In genomic region chr6:58330686-58331085, GRCm38 (mm10) we compare ENCODE assay signal across 38 mouse cellular contexts. TPM values are rescaled to one million over a fixed set of nuclear protein-coding genes. Genes with fewer than 3 reads are reported as not detected.
"Had no signal": no experiment of that assay in that cellular context is flagged by ENCODE, and none has a peak within 500 bp of the region (broad histone marks: within the 10 kb centered on the region; RNA-seq: fewer than 3 reads in every experiment).

No protein-coding gene starts in this region.

RNA-seq across cellular contexts. Expression of gene Vmn1r29, which starts 29.3 kb away (rescaled TPM):
- total RNA-seq: gastrocnemius, adult 18-20 months; gastrocnemius, adult 8-10 months; gastrocnemius, postnatal 25 days; gastrocnemius, postnatal 4 days; granulocyte monocyte progenitor cell, adult 5-6 weeks; heart, adult 18-20 months; heart, adult 8-10 months; heart, postnatal 10 days; heart, postnatal 25 days; hematopoietic stem cell, adult 5-6 weeks; hindbrain, postnatal 0 days; layer of hippocampus, adult 18-20 months; layer of hippocampus, adult 8-10 months; layer of hippocampus, postnatal 14 days; layer of hippocampus, postnatal 36 days; left cerebral cortex, adult 18-20 months; left cerebral cortex, postnatal 10 days; left cerebral cortex, postnatal 25 days; left cerebral cortex, postnatal 4 days; liver, adult 2 months had no signal
- polyA plus RNA-seq: heart, embryonic 10.5 days; heart, embryonic 12.5 days; heart, embryonic 14.5 days; heart, embryonic 16.5 days; hindbrain, embryonic 11.5 days; hindbrain, embryonic 13.5 days; hindbrain, embryonic 15.5 days; hindbrain, postnatal 0 days; intestine, embryonic 14.5 days; intestine, embryonic 16.5 days; kidney, adult 2 months; kidney, embryonic 15.5 days; kidney, postnatal 0 days; large intestine, adult 2 months; limb, embryonic 11.5 days; limb, embryonic 13.5 days; limb, embryonic 15.5 days; liver, adult 2 months; liver, embryonic 12.5 days; liver, embryonic 14.5 days had no signal
